Mouse (Mus musculus) liver, postnatal 0 days (tissue): ENCODE measurements around the gene Sf3a1.

Experiments used
- CTCF ChIP-seq: sonication (generic); IDR thresholded peaks from 2 replicates; pipeline ENCODE4 v1.5.1; 2016; ENCODE audit warnings: antibody characterized with exemption, low read depth
- EP300 ChIP-seq: IDR thresholded peaks from 2 replicates; pipeline ENCODE4 v1.6.1; 2016; ENCODE audit warnings: antibody characterized with exemption, low read depth, mild to moderate bottlenecking

GRCm38 (mm10) chr11:4148120-4148519 lies 12.0 kb upstream of the Sf3a1 start:
- TF ChIP-seq CTCF, result no peak
- no peak for TF ChIP-seq EP300
